14 mouse cellular contexts compared by ENCODE assay signal in genomic region chr9:99165956-99166355, GRCm38 (mm10).
"Had no signal": no experiment of that assay in that cellular context is flagged by ENCODE, and none has a peak within 500 bp of the region (broad histone marks: within the 10 kb centered on the region; RNA-seq: fewer than 3 reads in every experiment).

No protein-coding gene starts in this region.

- H3K27me3 ChIP-seq: kidney, embryonic 15.5 days; limb, embryonic 13.5 days; midbrain, embryonic 13.5 days had no signal

- H3K4me3 ChIP-seq: kidney, embryonic 15.5 days; limb, embryonic 13.5 days; liver, embryonic 15.5 days; midbrain, embryonic 13.5 days had no signal

- H3K4me2 ChIP-seq: kidney, embryonic 15.5 days; limb, embryonic 13.5 days; liver, embryonic 11.5 days; liver, embryonic 15.5 days; midbrain, embryonic 13.5 days had no signal

- H3K27ac ChIP-seq: kidney, embryonic 15.5 days; midbrain, embryonic 13.5 days had no signal

- H3K4me1 ChIP-seq: kidney, embryonic 15.5 days had no signal

- H3K9ac ChIP-seq: kidney, embryonic 15.5 days; limb, embryonic 13.5 days; liver, embryonic 15.5 days; midbrain, embryonic 13.5 days had no signal

- DNase-seq: kidney, postnatal 14 days; layer of hippocampus, adult 9-11 months; layer of hippocampus, postnatal 36 days; lung, adult 2 months; lung, postnatal 36 days; right cerebral cortex, postnatal 14 days; thymus, adult 2 months; thymus, postnatal 25 days had no signal

- H3K9me3 ChIP-seq: kidney, embryonic 15.5 days; limb, embryonic 13.5 days; liver, embryonic 15.5 days; midbrain, embryonic 13.5 days had no signal

- ATAC-seq: lung, postnatal 0 days; midbrain, embryonic 13.5 days had no signal

- H3K36me3 ChIP-seq: kidney, embryonic 15.5 days; limb, embryonic 13.5 days; liver, embryonic 15.5 days; midbrain, embryonic 13.5 days had no signal
